Mouse (Mus musculus): ENCODE data around the gene Tagln. TPM values are rescaled to one million over a fixed set of nuclear protein-coding genes. Genes with fewer than 3 reads are reported as not detected.

The Tagln gene
- 199 TPM for polyA plus RNA-seq (2014; fragmentation: Illumina TruSeq; extraction: RNeasy Lipid Tissue Mini Kit (QIAGEN cat#74804); ENCODE audit: low read depth, low replicate concordance)

DNA sequence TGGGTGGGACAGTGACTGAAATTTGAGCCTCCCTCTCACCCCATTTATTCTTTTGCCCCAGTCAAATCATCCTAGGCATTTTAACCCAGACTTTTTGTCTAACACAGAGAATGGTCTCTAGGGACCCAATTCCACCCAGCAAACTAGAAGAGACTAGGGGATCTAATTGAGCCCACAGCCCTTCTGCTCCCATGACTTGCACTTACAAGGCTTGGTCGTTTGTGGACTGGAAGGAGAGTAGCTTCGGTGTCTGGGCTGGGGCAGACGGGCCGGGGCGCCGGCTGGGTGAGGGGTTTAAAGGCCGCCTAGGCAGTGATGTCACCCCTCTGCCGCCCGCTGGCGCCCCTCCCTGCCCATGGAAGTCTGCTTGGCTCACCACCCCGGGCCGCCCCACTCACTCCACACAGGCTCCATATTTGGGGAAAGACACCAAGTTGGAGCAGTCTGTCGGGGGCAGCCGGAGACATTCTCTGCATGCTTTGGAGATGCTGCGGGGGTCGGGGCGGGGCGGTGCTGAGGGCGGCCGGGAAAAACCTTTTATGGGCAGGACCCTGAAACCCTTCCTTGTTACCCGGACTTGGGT, at the start of gene Tagln:
Gene Tagln, minus strand, starts transcription at position 431 of the 583 bp plus-strand sequence.

DNA sequence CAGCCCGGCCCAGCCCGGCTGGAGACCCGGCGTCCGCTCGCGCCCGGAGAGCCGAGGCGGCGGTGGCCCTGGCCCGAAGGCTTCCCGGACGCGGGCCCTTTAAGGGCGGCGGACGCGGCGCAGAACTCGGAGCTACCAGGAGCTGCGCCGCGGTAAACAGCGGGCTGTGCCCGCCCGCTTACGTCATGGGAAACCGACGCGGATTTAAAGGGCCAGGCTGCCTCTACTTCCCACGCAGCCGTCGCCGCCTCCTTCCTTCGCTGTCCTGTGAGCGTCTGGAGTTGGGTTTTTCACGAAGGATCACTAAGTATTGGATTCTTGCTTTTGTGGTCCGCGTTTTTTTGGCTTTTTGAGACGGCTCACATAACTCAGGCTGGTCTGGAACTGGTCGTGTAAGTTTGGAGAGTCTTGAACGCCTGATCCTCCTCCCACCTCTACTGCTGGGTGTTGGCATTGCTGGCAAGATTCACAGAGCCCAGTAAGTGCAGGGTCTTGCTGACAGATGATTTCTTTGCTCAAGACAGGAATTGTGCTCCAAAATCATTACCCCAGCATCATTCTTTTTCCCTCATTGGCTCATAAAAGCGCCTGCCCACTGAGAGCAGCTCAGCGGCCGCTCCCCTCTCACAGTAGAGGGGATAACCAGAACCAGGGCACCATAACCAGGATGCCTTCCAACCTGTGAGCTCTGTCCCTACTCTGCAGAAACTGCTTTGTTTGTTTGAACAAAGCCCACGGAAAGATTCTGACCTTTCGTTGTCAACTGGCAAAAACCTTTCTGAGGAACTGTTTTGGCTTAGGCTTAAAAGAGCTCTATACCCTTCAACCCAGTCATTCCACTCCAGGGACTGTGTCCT, 19.5 kb upstream of the Tagln start, which contains the start of gene Sidt2:
Gene Sidt2, minus strand, starts transcription at position 152 of the 857 bp plus-strand sequence.

DNA sequence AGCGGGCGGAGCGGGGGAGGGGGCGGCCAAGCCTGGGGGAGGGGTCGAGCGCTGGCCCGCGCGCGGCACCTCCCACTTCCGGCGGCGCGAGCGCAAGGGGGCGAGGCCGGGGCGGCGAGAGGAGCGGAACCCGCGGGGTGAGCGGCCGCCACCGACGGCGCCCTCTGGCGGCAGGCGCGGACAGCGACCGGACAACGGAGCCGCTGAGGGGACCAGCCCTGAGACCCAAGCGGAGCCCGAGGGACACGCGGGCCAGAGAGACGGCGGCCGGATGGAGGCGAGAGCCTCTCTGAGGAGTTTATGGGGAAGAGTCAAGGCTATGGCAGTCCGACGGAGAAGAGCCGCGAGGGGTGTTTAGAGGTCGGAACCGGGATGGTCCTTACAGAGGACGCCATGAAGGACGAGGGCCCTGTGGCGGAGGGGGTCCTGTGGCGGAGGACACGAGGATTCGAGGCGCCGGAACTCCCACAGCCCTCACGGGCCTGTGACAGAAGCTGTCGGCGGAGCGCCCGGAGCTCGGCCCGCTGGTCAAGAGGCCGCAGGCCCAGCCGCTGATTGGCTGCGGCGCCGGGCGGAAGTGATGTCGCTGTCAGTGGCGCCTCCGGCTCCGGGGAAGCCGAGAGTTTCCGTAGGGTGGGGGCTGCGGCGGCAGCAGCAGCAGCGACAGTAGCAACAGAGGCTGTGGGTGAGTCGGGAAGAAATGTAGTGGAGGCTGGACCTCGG, 29.3 kb downstream of the Tagln start, which contains the start of the genes Pcsk7 and Rnf214:
Gene Pcsk7, plus strand, starts transcription at position 143 of the 723 bp plus-strand sequence.
Gene Rnf214, minus strand, starts transcription at position 557 of the 723 bp plus-strand sequence.

Other genes with a start within 250 kb of the Tagln start
- gene Cep164, start 107.4 kb downstream of the Tagln start, polyA plus RNA-seq (2014; fragmentation: Illumina TruSeq; extraction: RNeasy Lipid Tissue Mini Kit (QIAGEN cat#74804); ENCODE audit: low read depth, low replicate concordance), result 27.6 TPM
- gene Bace1, start 97.5 kb downstream of the Tagln start, polyA plus RNA-seq (2014; fragmentation: Illumina TruSeq; extraction: RNeasy Lipid Tissue Mini Kit (QIAGEN cat#74804); ENCODE audit: low read depth, low replicate concordance), result 15.7 TPM
- gene Pcsk7, start 29.6 kb downstream of the Tagln start, polyA plus RNA-seq (2014; fragmentation: Illumina TruSeq; extraction: RNeasy Lipid Tissue Mini Kit (QIAGEN cat#74804); ENCODE audit: low read depth, low replicate concordance), result 26.4 TPM
- 19.1 TPM for gene Rnf214, start 29.1 kb downstream of the Tagln start, polyA plus RNA-seq (2014; fragmentation: Illumina TruSeq; extraction: RNeasy Lipid Tissue Mini Kit (QIAGEN cat#74804); ENCODE audit: low read depth, low replicate concordance)
- gene Sidt2, start 19.2 kb upstream of the Tagln start, polyA plus RNA-seq (2014; fragmentation: Illumina TruSeq; extraction: RNeasy Lipid Tissue Mini Kit (QIAGEN cat#74804); ENCODE audit: low read depth, low replicate concordance), result 142 TPM
- gene Pafah1b2, start 76.6 kb upstream of the Tagln start, polyA plus RNA-seq (2014; fragmentation: Illumina TruSeq; extraction: RNeasy Lipid Tissue Mini Kit (QIAGEN cat#74804); ENCODE audit: low read depth, low replicate concordance), result 48.7 TPM
- gene Sik3, start 76.8 kb upstream of the Tagln start, polyA plus RNA-seq (2014; fragmentation: Illumina TruSeq; extraction: RNeasy Lipid Tissue Mini Kit (QIAGEN cat#74804); ENCODE audit: low read depth, low replicate concordance), result 23.2 TPM